Mouse (Mus musculus) embryonic facial prominence, embryonic 14.5 days (tissue): ENCODE results near the gene Thsd4. TPM values are rescaled to one million over a fixed set of nuclear protein-coding genes. Genes with fewer than 3 reads are reported as not detected.

Experiments used
- ATAC-seq: fragments of 200-750 bp; cut with Nextera tagmentation; 2 replicates; pipeline ENCODE4 v1.8.0; 2017; ENCODE audit warnings: low read depth, moderate number of reproducible peaks, moderate TSS enrichment
- DNase-seq: peaks from one replicate; pipeline ENCODE4 v3.0.0-alpha.2; 2015; ENCODE audit warnings: low spot score
- H3K27ac ChIP-seq: fragments of 300-500 bp; sonication (generic); replicated peaks from 2 replicates; pipeline ENCODE4 v1.5.1; 2014; ENCODE audit warnings: low read depth, mild to moderate bottlenecking, low read length, moderate library complexity
- H3K27me3 ChIP-seq: fragments of 300-500 bp; sonication (generic); replicated peaks from 2 replicates; pipeline ENCODE4 v1.6.1; 2014; ENCODE audit warnings: low read length; ENCODE audit not compliant: control insufficient read depth, insufficient read depth
- H3K36me3 ChIP-seq: fragments of 300-500 bp; sonication (generic); 2 replicates; pipeline ENCODE4 v1.6.1; 2014; ENCODE audit warnings: low read length, mixed read lengths; ENCODE audit not compliant: control insufficient read depth, insufficient read depth
- H3K4me1 ChIP-seq: fragments of 300-500 bp; sonication (generic); 2 replicates; pipeline ENCODE4 v1.6.1; 2014; ENCODE audit warnings: antibody characterized with exemption, low read length; ENCODE audit not compliant: control insufficient read depth, insufficient read depth
- H3K4me2 ChIP-seq: fragments of 300-500 bp; sonication (generic); 2 replicates; pipeline ENCODE4 v1.6.1; 2014; ENCODE audit warnings: low read depth, mild to moderate bottlenecking, low read length, moderate library complexity, mixed read lengths
- H3K4me3 ChIP-seq: fragments of 300-500 bp; sonication (generic); 2 replicates; pipeline ENCODE4 v1.5.1; 2014; ENCODE audit warnings: low read depth, mild to moderate bottlenecking, low read length
- H3K9ac ChIP-seq: fragments of 300-500 bp; sonication (generic); 2 replicates; pipeline ENCODE4 v1.6.1; 2014; ENCODE audit warnings: low read depth, mild to moderate bottlenecking, low read length, moderate library complexity, mixed read lengths
- H3K9me3 ChIP-seq: fragments of 300-500 bp; sonication (generic); 2 replicates; pipeline ENCODE4 v1.6.1; 2016; ENCODE audit warnings: low read length; ENCODE audit not compliant: control insufficient read depth
- WGBS: fragments of 180-500 bp; shearing (Covaris S2); extraction: QIAGEN DNeasy Blood & Tissue Kit; methylation state at CpG from one replicate; pipeline ENCODE4 v1.1.7; 2014; 5-methylcytosine and 5-hydroxymethylcytosine counted together
- polyA plus RNA-seq: library from polyadenylated mRNA; unstranded; fragments of >200 nt; fragmentation: Nextera tagmentation; extraction: Ambion mirVana; gene quantifications from 2 replicates; pipeline ENCODE4 v1.2.1, GENCODE M21; 2014

Thsd4 gene
- polyA plus RNA-seq, 1 experiment from 2014 or later, result 26.1 TPM

DNA sequence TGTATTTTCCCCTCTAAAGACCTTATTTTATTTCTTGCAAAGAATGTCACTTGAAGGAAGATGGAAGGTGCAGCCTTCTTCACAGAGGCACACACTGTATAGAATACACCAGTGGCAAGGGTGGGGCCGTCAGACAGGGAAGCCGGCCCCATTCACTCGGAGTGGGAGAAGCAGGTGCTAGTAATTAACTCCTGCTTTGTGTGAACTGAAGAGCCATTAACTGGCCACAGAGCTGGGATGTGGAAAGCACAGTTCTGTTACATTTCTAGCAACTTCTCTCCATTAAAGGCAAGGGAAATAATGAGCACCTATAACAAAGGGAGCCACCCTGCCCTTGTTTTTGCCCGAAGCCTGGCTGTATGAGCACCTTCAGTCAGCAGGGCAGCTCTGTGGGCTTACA lies 374.4 kb downstream of the Thsd4 start:
- Histone ChIP-seq H3K9me3 (no peaks in the 10 kb centered on the region), H3K27ac (no peak overlapping the region), H3K9ac (no peak overlapping the region), H3K36me3 (no peaks in the 10 kb centered on the region), H3K4me1 (no peaks in the 10 kb centered on the region), H3K27me3 (no peaks in the 10 kb centered on the region), H3K4me2 (no peak overlapping the region), H3K4me3 (no peak overlapping the region)
- no peak for DNase-seq
- whole genome bisulfite sequencing, result 39% methylated on average over 4 of the region's 4 CpGs
- ATAC-seq, result no peak

DNA sequence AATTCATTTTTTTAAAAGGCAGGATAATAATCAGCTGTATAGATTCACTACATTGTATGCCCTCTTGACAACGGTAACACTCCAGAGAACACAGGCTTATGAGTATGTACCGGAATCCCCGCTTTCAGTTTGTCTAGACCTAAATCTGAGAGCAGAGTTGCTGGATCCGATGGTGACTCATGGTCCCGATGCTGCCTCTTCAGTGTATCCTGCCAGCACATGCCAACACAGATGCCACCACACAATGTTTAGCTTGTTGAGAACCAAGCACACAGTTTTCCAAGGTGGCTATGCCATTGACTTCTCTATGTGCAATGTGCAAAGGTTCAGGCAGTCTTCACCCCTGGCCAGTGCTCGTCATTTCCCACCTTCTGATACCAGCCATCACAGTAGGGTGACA lies 378.0 kb downstream of the Thsd4 start:
- DNase-seq (no peak), ATAC-seq (no peak)
- H3K4me2 ChIP-seq, result no peak overlapping the region
- no peaks in the 10 kb centered on the region for H3K27me3 ChIP-seq
- H3K9me3 ChIP-seq, result no peaks in the 10 kb centered on the region
- H3K27ac ChIP-seq, result no peak overlapping the region
- 96% methylated on average over 6 of the region's 6 CpGs for WGBS
- H3K4me1 ChIP-seq, result peaks cover 25% of the 10 kb centered on the region
- H3K4me3 ChIP-seq, result no peak overlapping the region
- H3K9ac ChIP-seq, result no peak overlapping the region
- no peaks in the 10 kb centered on the region for H3K36me3 ChIP-seq

DNA sequence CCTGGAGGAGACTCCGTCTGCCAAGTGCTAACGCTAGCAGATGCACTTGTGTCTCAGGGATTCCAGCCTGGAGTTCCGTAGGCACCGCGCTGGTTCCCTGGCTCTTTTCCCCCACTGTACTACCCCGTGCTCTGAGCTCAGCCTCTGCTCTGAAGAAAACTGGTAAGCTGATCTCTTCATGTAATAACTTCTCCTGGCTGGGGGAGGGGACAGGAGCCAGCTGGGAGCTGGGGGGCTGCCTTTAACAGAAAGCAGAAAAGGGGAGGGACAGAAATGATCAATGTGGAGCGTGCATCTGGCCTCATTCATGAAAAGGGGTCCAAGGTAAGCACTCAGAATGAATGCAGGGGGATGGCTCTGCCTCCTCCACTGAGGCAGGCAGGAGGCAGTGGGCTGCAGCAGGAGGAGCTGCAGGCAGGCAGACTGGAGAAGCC lies 380.7 kb downstream of the Thsd4 start:
- no peaks in the 10 kb centered on the region for H3K9me3 ChIP-seq
- peak overlapping the region; percentile 44 for H3K4me2 ChIP-seq
- DNase-seq (peak; percentile 75), ATAC-seq (peak; percentile 80)
- peak overlapping the region; percentile 28 for H3K4me3 ChIP-seq
- H3K27ac ChIP-seq, result peak overlapping the region; percentile 36; the same call in 1 of the 2 replicates
- H3K27me3 ChIP-seq, result no peaks in the 10 kb centered on the region
- 8% methylated on average over 7 of the region's 7 CpGs for WGBS
- H3K36me3 ChIP-seq, result no peaks in the 10 kb centered on the region
- peak overlapping the region; percentile 52 for H3K9ac ChIP-seq
- H3K4me1 ChIP-seq, result peaks cover 25% of the 10 kb centered on the region

DNA sequence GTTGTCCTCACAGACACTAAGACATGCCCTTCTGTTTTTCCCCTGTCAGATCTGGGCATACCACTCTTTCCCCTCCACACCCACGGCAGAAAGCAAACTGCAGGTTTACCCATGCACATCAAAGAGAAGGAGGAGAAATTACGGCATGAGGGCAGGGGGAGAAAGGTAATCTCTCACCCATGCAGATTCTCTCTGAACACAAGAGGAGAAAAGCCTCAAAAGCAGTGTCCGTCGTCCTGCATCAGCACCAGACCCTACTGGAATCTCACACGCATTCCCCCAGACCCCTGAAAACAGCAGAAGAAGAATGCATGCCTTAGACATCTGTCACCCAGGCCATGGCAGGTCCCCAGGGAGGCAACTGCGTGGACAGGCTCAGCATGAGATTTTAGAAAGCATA lies 381.4 kb downstream of the Thsd4 start:
- 24% methylated on average over 6 of the region's 6 CpGs for WGBS
- Histone ChIP-seq H3K9ac (peak overlapping the region; percentile 52), H3K9me3 (no peaks in the 10 kb centered on the region), H3K4me2 (peak overlapping the region; percentile 44), H3K27ac (peak overlapping the region; percentile 36), H3K4me1 (peaks cover 25% of the 10 kb centered on the region), H3K36me3 (no peaks in the 10 kb centered on the region), H3K4me3 (peak overlapping the region; percentile 28), H3K27me3 (no peaks in the 10 kb centered on the region)
- no peak for DNase-seq
- ATAC-seq, result no peak

DNA sequence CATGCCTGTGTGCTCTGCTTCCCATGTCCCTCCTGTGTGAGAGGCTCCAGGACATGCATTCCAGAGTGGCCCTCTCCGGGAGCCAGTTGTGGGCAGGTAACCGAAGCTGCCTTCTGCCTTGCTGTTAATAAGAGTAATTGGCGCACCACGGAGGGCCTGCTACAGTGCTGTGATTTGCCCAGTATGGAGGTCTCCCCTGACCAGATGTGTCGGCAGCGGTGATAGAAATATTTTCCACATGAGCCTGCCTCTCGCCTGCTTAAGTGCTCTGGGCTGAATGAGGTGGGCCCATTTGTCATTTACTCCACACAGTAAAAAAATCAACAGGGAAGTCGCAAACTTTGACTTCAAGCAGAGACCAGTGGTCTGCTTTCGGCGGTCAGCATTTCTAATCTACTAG lies 382.4 kb downstream of the Thsd4 start:
- peaks cover 25% of the 10 kb centered on the region for H3K4me1 ChIP-seq
- WGBS, result 48% methylated on average over 10 of the region's 10 CpGs
- H3K9me3 ChIP-seq, result no peaks in the 10 kb centered on the region
- H3K27ac ChIP-seq, result no peak overlapping the region
- peak overlapping the region; percentile 44 for H3K4me2 ChIP-seq
- H3K9ac ChIP-seq, result peak overlapping the region; percentile 52; the same call in 1 of the 2 replicates
- DNase-seq (no peak), ATAC-seq (no peak)
- H3K4me3 ChIP-seq, result peak overlapping the region; percentile 28
- no peaks in the 10 kb centered on the region for H3K27me3 ChIP-seq
- H3K36me3 ChIP-seq, result no peaks in the 10 kb centered on the region

DNA sequence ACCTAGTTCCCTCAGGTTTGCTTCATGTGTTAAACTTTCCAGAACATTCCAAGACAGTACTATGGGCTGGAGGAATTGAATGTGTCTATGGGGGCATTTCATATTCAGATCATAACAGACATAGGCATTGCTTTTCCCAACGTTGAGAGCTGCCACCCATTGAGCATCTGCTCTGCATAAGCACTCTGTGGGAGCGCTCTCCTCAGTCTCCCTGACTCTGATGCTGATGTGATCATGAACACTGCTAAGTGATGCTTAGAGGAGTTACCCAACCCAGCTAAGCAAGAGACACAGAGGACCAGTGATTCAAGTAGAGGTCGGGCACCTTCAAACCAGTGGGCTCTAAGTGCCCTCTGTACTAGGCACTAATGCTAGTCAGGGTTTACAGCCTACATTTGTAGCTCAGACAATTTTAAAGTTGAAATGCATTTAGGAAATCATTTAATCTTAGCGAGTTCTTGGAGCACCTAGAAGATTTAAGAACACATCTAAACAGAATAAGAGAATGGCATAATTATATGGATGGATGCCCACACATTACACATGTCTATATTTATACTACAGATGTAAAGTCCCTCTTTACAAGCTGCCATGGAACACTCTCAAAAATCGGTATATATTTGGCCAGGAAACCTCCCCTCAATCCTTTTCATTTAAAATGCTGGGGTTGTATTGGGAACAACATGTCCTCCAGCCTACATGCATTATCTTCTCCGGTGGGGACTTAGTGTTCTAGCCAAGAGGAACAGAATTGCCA lies 392.4 kb downstream of the Thsd4 start:
- H3K9me3 ChIP-seq, result no peaks in the 10 kb centered on the region
- H3K27me3 ChIP-seq, result no peaks in the 10 kb centered on the region
- WGBS, result 72% methylated on average over 6 of the region's 6 CpGs
- H3K4me3 ChIP-seq, result no peak overlapping the region
- no peak for DNase-seq
- no peak overlapping the region for H3K9ac ChIP-seq
- H3K36me3 ChIP-seq, result no peaks in the 10 kb centered on the region
- H3K4me2 ChIP-seq, result no peak overlapping the region
- ATAC-seq, result no peak
- H3K4me1 ChIP-seq, result peaks cover 10% of the 10 kb centered on the region; the same call in 1 of the 2 replicates
- H3K27ac ChIP-seq, result no peak overlapping the region

DNA sequence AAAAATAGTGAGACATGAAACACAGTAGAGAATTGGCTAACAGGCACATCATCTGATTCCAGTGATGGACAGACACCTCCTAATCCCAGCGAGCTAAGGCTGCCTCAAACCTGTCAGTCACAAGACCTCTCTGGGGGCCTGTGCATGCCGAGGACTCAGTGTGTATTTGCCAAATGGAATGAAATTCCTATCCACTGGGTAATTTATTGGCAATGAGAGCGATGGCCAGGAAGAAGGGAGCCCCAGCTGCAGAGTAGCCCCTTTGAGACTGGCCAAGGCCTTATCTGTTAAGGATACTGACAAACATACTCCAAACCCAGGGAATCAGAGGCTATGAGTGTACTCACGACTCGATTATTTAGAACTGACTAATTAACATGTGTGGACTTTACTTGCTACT lies 394.9 kb downstream of the Thsd4 start:
- Histone ChIP-seq H3K4me1 (peaks cover 21% of the 10 kb centered on the region), H3K4me3 (no peak overlapping the region), H3K36me3 (no peaks in the 10 kb centered on the region), H3K27ac (no peak overlapping the region), H3K9me3 (no peaks in the 10 kb centered on the region), H3K9ac (no peak overlapping the region), H3K4me2 (no peak overlapping the region), H3K27me3 (0 out of 2 replicates have a peak, but pooled peaks cover 3% of the 10 kb centered on the region)
- DNase-seq, result no peak
- WGBS, result 70% methylated on average over 5 of the region's 5 CpGs
- ATAC-seq, result no peak

DNA sequence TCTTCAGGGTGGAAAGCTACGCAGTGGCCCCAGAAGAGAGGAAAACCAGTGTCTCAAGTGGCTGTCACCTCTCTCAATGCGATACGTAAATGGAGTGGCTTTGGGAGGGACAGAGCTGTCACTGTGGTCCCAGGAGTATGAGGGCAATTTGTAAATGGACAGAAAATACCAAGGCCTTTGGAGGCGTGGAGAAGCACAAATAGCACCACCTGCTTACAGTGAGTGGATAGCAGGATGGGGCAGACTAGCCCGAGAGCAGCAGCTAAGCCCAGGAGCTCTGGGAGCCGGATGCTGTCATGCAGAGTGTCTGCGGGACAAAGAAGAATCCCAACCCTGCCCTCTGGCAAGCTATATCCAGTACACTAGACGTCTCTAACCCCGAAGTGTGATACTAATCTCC lies 397.7 kb downstream of the Thsd4 start:
- H3K9ac ChIP-seq, result no peak overlapping the region
- DNase-seq (no peak), ATAC-seq (no peak)
- H3K27ac ChIP-seq, result no peak overlapping the region
- H3K4me2 ChIP-seq, result no peak overlapping the region
- peaks cover 38% of the 10 kb centered on the region for H3K4me1 ChIP-seq
- 74% methylated on average over 9 of the region's 9 CpGs for WGBS
- H3K27me3 ChIP-seq, result 0 out of 2 replicates have a peak, but pooled peaks cover 3% of the 10 kb centered on the region
- no peak overlapping the region for H3K4me3 ChIP-seq
- no peaks in the 10 kb centered on the region for H3K9me3 ChIP-seq
- no peaks in the 10 kb centered on the region for H3K36me3 ChIP-seq

DNA sequence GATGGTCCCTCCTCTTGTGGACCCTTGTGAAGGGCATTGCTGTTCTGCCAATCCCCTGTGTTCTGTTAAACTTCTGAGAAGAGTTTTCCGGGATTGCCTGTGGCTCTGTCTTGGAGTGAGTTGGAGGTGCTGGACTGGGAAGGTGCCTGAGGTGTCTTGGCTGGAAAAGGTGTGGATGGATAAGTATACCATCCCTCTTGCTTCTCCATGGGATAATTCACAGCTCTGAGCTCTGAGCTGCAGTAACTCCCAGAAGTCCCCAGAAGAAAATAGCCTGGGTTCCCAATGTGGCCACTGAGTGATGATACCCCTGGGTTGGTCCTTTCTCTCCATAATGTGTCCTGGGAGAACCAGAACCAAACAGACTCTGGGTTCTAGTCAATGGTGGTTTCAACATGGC lies 398.8 kb downstream of the Thsd4 start:
- 77% methylated on average over 1 of the region's 1 CpGs for WGBS
- 0 out of 2 replicates have a peak, but pooled peaks cover 3% of the 10 kb centered on the region for H3K27me3 ChIP-seq

More for the DNA sequence above, 398.8 kb downstream of the Thsd4 start:
- ATAC-seq (no peak), DNase-seq (no peak)
- H3K27ac ChIP-seq, result no peak overlapping the region
- no peak overlapping the region for H3K4me2 ChIP-seq
- H3K9ac ChIP-seq, result no peak overlapping the region
- H3K9me3 ChIP-seq, result no peaks in the 10 kb centered on the region
- H3K36me3 ChIP-seq, result no peaks in the 10 kb centered on the region
- H3K4me1 ChIP-seq, result peaks cover 41% of the 10 kb centered on the region
- no peak overlapping the region for H3K4me3 ChIP-seq
